Mouse (Mus musculus): ENCODE measurements at regions not wholly inside any gene's neighbourhood (a gene's known extent, or its start where the extent isn't known, plus 50 kb on each side); places are given as distances from the start of the nearest gene placed in this dataset.

DNA sequence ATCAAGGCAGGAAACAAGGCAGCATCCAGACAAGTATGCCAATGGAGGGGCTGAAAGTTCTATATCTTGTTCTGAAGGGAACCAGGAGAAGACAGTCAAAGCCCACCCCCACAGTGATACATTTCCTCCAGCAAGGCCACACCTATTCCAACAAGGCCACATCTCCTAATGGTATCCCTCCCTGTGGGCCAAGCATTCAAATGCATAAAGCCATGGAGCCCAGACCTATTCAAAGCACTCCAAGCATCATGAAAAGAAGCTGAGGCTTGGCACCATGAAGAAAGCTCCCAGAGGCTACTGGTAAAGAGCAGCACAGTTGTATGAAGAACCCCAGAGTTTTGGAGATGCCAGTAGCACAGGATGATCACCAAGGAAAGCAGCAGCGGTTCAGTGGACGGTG lies 84.6 kb upstream of the Fam216b start:
- Histone ChIP-seq H3K36me3 (replicated peaks; ENCODE audit: control insufficient read depth, insufficient read depth, low read depth, low read length) (no peaks in the 10 kb centered on the region), H3K27me3 (ENCODE audit: control insufficient read depth, insufficient read depth, low read length) (no peaks in the 10 kb centered on the region), H3K9ac (replicated peaks; ENCODE audit: low read length) (no peak overlapping the region), H3K4me2 (ENCODE audit: low read depth, low read length) (no peak overlapping the region), H3K4me3 (ENCODE audit: low read depth, low read length) (no peak overlapping the region), H3K4me1 (ENCODE audit: control insufficient read depth, insufficient read depth, low read length) (no peaks in the 10 kb centered on the region), H3K27ac (replicated peaks; ENCODE audit: low read depth, low read length) (no peak overlapping the region), H3K9me3 (replicated peaks; ENCODE audit: control insufficient read depth, low read length) (no peaks in the 10 kb centered on the region)
- no peak for DNase-seq (ENCODE audit: low spot score)
- WGBS, result 93% methylated on average over 2 of the region's 2 CpGs
- ATAC-seq (replicated peaks; ENCODE audit: insufficient number of reproducible peaks, low FRiP score, low TSS enrichment, low read depth), result no peak

DNA sequence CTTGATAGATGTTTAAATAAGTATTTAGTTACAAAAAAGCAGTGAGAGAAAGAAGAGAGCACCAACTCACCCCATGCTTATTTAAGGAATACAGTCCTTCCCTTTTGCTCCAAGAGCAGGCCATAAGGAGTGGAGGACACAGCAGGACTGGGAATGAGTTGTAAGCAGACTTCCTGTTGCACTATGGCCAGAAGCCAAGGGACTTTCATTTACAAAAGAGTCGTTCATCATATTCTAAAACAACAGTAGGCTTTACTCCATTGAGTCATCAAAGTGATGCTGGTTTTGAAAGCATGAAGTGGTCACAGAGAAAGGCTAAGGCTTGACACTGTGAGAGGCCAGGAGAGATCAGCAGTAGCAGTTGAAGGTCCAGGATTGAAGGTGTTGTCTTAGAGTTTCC lies 84.1 kb upstream of the Fam216b start:
- Histone ChIP-seq H3K36me3 (replicated peaks; ENCODE audit: control insufficient read depth, insufficient read depth, low read depth, low read length) (no peaks in the 10 kb centered on the region), H3K4me1 (ENCODE audit: control insufficient read depth, insufficient read depth, low read length) (no peaks in the 10 kb centered on the region), H3K4me3 (ENCODE audit: low read depth, low read length) (no peak overlapping the region), H3K27me3 (ENCODE audit: control insufficient read depth, insufficient read depth, low read length) (no peaks in the 10 kb centered on the region), H3K9ac (replicated peaks; ENCODE audit: low read length) (no peak overlapping the region), H3K27ac (replicated peaks; ENCODE audit: low read depth, low read length) (no peak overlapping the region), H3K4me2 (ENCODE audit: low read depth, low read length) (no peak overlapping the region), H3K9me3 (replicated peaks; ENCODE audit: control insufficient read depth, low read length) (no peaks in the 10 kb centered on the region)
- WGBS, result 71% methylated on average over 1 of the region's 1 CpGs
- ATAC-seq (replicated peaks; ENCODE audit: insufficient number of reproducible peaks, low FRiP score, low TSS enrichment, low read depth), result no peak
- DNase-seq (ENCODE audit: low spot score), result no peak

DNA sequence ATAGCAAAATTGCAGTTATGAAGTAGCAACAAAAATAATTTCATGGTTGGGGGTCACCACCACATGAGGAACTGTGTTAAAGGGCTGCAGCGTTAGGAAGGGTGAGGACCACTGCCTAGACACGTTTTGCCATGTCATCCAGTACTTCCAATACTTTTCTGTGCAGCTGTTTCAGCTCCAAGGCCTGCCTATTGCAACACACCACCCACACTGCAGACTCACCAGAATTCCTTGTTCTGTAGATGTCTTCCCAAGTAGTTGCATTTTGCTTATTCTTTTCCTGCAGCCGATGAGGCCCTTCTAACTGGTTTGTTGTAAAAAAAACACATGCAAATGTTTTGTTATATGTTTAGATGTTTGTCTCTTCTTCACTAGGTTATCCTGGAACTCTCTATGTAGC lies 72.0 kb upstream of the Fam216b start:
- 89% methylated on average over 3 of the region's 3 CpGs for WGBS
- ATAC-seq (replicated peaks; ENCODE audit: insufficient number of reproducible peaks, low FRiP score, low TSS enrichment, low read depth) (no peak), DNase-seq (ENCODE audit: low spot score) (no peak)
- H3K9ac ChIP-seq (replicated peaks; ENCODE audit: low read length), result no peak overlapping the region
- no peaks in the 10 kb centered on the region for H3K4me1 ChIP-seq (ENCODE audit: control insufficient read depth, insufficient read depth, low read length)
- H3K36me3 ChIP-seq (replicated peaks; ENCODE audit: control insufficient read depth, insufficient read depth, low read depth, low read length), result no peaks in the 10 kb centered on the region
- H3K27ac ChIP-seq (replicated peaks; ENCODE audit: low read depth, low read length), result no peak overlapping the region
- no peaks in the 10 kb centered on the region for H3K9me3 ChIP-seq (replicated peaks; ENCODE audit: control insufficient read depth, low read length)
- H3K4me3 ChIP-seq (ENCODE audit: low read depth, low read length), result no peak overlapping the region
- no peak overlapping the region for H3K4me2 ChIP-seq (ENCODE audit: low read depth, low read length)
- H3K27me3 ChIP-seq (ENCODE audit: control insufficient read depth, insufficient read depth, low read length), result no peaks in the 10 kb centered on the region

DNA sequence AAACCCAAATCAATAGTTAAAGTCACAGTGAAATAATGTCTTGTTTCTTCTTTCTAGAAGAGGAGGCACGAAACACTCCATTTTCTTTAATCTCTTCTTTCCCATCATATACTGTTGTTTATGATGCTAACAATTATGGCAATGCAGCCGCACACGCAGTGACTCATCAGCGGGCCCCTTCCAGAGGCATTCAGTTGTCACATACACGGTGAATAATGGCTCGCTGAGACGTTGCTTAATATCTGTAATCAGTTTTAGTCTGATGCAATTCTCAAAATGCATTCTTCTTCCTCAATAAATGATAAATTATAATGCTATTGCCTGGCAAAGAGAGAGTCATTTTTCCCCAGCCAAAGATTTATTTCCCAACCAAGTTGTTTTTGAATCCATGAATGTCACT lies 70.8 kb upstream of the Fam216b start:
- WGBS, result 91% methylated on average over 7 of the region's 7 CpGs
- no peaks in the 10 kb centered on the region for H3K9me3 ChIP-seq (replicated peaks; ENCODE audit: control insufficient read depth, low read length)
- DNase-seq (ENCODE audit: low spot score) (no peak), ATAC-seq (replicated peaks; ENCODE audit: insufficient number of reproducible peaks, low FRiP score, low TSS enrichment, low read depth) (no peak)
- H3K4me1 ChIP-seq (ENCODE audit: control insufficient read depth, insufficient read depth, low read length), result no peaks in the 10 kb centered on the region
- H3K27ac ChIP-seq (replicated peaks; ENCODE audit: low read depth, low read length), result no peak overlapping the region
- no peaks in the 10 kb centered on the region for H3K27me3 ChIP-seq (ENCODE audit: control insufficient read depth, insufficient read depth, low read length)
- no peak overlapping the region for H3K4me2 ChIP-seq (ENCODE audit: low read depth, low read length)
- H3K4me3 ChIP-seq (ENCODE audit: low read depth, low read length), result no peak overlapping the region
- H3K9ac ChIP-seq (replicated peaks; ENCODE audit: low read length), result no peak overlapping the region
- H3K36me3 ChIP-seq (replicated peaks; ENCODE audit: control insufficient read depth, insufficient read depth, low read depth, low read length), result no peaks in the 10 kb centered on the region

DNA sequence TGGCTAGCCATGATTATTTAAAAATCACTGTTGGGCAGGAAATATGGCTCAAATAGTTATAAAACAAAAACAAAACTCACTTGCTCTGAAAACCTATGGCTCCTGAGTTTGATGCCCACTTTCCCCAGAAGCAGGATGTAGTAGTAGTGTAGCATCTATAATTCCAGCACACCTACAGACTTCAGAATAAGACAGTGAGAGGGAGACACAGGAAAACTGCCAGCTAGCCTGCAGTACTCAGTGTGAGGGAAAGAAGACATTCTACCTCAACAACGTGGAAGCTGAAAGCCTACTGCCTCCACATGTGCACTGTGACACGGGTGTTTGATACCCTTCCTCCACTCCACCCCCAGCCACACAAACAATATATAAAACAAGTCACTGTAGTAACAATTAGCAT lies 68.9 kb upstream of the Fam216b start:
- Histone ChIP-seq H3K27ac (replicated peaks; ENCODE audit: low read depth, low read length) (no peak overlapping the region), H3K4me1 (ENCODE audit: control insufficient read depth, insufficient read depth, low read length) (no peaks in the 10 kb centered on the region), H3K9me3 (replicated peaks; ENCODE audit: control insufficient read depth, low read length) (no peaks in the 10 kb centered on the region), H3K27me3 (ENCODE audit: control insufficient read depth, insufficient read depth, low read length) (no peaks in the 10 kb centered on the region), H3K9ac (replicated peaks; ENCODE audit: low read length) (no peak overlapping the region), H3K4me2 (ENCODE audit: low read depth, low read length) (no peak overlapping the region), H3K36me3 (replicated peaks; ENCODE audit: control insufficient read depth, insufficient read depth, low read depth, low read length) (no peaks in the 10 kb centered on the region), H3K4me3 (ENCODE audit: low read depth, low read length) (no peak overlapping the region)
- no peak for DNase-seq (ENCODE audit: low spot score)
- 82% methylated on average over 2 of the region's 2 CpGs for WGBS
- no peak for ATAC-seq (replicated peaks; ENCODE audit: insufficient number of reproducible peaks, low FRiP score, low TSS enrichment, low read depth)

DNA sequence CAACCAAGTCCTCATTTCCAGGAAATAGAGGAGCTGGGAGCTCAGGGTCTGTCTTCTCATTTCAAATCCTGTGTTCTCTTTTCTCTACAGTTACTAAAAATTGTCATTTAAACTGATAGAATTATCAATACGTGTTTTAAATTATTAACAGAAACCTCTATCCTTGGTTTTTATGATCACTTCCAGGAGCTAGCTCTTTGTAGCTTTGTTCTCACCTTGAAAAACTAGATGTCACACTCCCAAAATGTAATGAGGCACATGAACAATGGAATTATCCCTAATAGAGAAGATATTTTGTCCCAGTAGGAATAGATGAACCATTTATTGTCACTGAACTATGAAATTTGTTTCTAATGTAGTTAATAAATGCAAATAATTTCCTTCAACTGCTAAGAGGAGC lies 60.0 kb upstream of the Fam216b start:
- DNase-seq (ENCODE audit: low spot score), result no peak
- no peak overlapping the region for H3K27ac ChIP-seq (replicated peaks; ENCODE audit: low read depth, low read length)
- H3K9me3 ChIP-seq (replicated peaks; ENCODE audit: control insufficient read depth, low read length), result no peaks in the 10 kb centered on the region
- no peak overlapping the region for H3K4me3 ChIP-seq (ENCODE audit: low read depth, low read length)
- H3K4me2 ChIP-seq (ENCODE audit: low read depth, low read length), result no peak overlapping the region
- no peaks in the 10 kb centered on the region for H3K36me3 ChIP-seq (replicated peaks; ENCODE audit: control insufficient read depth, insufficient read depth, low read depth, low read length)
- H3K27me3 ChIP-seq (ENCODE audit: control insufficient read depth, insufficient read depth, low read length), result no peaks in the 10 kb centered on the region
- WGBS, result 90% methylated on average over 1 of the region's 1 CpGs
- ATAC-seq (replicated peaks; ENCODE audit: insufficient number of reproducible peaks, low FRiP score, low TSS enrichment, low read depth), result no peak
- no peaks in the 10 kb centered on the region for H3K4me1 ChIP-seq (ENCODE audit: control insufficient read depth, insufficient read depth, low read length)
- no peak overlapping the region for H3K9ac ChIP-seq (replicated peaks; ENCODE audit: low read length)

DNA sequence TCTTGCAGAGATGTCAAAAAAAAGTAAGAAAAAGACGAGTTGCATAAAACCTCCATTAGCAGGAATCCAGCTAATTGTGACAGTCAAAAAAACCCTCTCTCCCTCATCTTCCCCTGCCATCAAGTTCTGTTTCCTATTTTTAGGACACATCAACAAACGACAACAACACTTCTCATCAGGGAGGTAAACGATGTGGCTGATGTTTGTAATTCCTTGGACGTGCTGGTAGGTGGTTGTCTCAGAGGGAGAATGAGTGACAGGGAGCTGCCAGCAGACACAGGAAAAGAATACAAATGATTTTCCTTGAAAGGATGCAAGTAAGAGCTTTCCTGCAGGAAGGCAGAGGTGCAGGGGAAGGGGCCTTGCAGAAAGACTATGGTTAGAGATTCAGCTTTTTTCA lies 54.9 kb upstream of the Fam216b start:
- Histone ChIP-seq H3K4me3 (ENCODE audit: low read depth, low read length) (no peak overlapping the region), H3K36me3 (replicated peaks; ENCODE audit: control insufficient read depth, insufficient read depth, low read depth, low read length) (no peaks in the 10 kb centered on the region), H3K27me3 (ENCODE audit: control insufficient read depth, insufficient read depth, low read length) (no peaks in the 10 kb centered on the region), H3K4me1 (ENCODE audit: control insufficient read depth, insufficient read depth, low read length) (no peaks in the 10 kb centered on the region), H3K9ac (replicated peaks; ENCODE audit: low read length) (no peak overlapping the region), H3K27ac (replicated peaks; ENCODE audit: low read depth, low read length) (no peak overlapping the region), H3K4me2 (ENCODE audit: low read depth, low read length) (no peak overlapping the region), H3K9me3 (replicated peaks; ENCODE audit: control insufficient read depth, low read length) (no peaks in the 10 kb centered on the region)
- 30% methylated on average over 4 of the region's 4 CpGs for WGBS
- ATAC-seq (replicated peaks; ENCODE audit: insufficient number of reproducible peaks, low FRiP score, low TSS enrichment, low read depth) (no peak), DNase-seq (ENCODE audit: low spot score) (no peak)

All from embryonic facial prominence, embryonic 11.5 days (tissue).